Mouse (Mus musculus) spleen, adult 2 months (tissue): ENCODE measurements around the gene Asl.

Source experiments
- CTCF ChIP-seq: fragments of 200-500 bp; IDR thresholded peaks from 2 replicates; pipeline ENCODE4 v1.5.1; 2011; ENCODE audit warnings: mild to moderate bottlenecking, inconsistent platforms; ENCODE audit not compliant: insufficient read depth, insufficient read length, insufficient replicate concordance; ENCODE audit errors: extremely low read depth
- POLR2A ChIP-seq: fragments of 200-500 bp; IDR thresholded peaks from 2 replicates; pipeline ENCODE4 v1.6.1; 2011; ENCODE audit warnings: low read depth, low read length, inconsistent platforms

DNA sequence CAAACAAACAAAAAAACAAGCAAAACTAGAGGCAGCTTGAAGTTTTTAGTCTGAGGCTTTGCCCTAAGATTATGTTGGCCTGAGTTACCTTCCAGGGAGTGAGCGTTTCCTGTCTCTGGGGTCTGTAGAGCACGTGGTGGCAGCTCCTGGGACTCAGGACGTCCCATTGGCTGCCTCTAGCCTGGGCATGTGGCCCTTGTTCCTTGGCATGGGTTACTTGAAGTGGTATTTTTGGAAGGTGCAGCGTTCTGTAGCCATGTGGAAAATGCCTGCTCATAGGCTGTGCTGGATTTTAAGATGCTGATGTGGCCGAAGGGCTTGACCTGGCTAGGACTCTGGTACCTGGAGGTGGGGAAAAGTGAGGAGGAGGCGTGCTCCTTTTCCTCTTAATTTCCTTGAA, 47.3 kb upstream of the Asl start:
- TF ChIP-seq POLR2A (no peak), CTCF (no peak)
